Mouse (Mus musculus): Measurements from ENCODE around the gene Ankdd1a.

The Ankdd1a gene

DNA sequence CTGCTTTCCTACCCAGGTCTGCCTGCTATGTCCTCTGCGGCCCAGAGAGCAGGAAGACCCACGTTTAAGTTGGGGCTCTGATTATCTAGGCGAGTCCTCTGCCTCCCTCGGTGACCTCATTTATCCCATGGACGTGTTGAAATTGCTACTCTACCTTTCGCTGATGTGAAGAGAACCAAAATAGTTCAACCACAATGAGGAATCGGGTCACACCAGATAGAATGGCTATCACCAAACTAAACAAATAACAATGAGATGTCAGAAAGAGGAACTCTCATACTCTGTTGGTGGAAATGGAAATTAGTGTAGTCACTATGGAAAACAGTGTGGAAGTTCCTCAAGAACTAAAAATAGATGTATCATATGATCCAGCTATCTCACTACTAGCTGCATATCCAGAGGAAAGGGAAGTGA is 22.1 kb upstream of the Ankdd1a start:
- DNase-seq (ENCODE audit: low spot score in 2 of 2): no peak

DNA sequence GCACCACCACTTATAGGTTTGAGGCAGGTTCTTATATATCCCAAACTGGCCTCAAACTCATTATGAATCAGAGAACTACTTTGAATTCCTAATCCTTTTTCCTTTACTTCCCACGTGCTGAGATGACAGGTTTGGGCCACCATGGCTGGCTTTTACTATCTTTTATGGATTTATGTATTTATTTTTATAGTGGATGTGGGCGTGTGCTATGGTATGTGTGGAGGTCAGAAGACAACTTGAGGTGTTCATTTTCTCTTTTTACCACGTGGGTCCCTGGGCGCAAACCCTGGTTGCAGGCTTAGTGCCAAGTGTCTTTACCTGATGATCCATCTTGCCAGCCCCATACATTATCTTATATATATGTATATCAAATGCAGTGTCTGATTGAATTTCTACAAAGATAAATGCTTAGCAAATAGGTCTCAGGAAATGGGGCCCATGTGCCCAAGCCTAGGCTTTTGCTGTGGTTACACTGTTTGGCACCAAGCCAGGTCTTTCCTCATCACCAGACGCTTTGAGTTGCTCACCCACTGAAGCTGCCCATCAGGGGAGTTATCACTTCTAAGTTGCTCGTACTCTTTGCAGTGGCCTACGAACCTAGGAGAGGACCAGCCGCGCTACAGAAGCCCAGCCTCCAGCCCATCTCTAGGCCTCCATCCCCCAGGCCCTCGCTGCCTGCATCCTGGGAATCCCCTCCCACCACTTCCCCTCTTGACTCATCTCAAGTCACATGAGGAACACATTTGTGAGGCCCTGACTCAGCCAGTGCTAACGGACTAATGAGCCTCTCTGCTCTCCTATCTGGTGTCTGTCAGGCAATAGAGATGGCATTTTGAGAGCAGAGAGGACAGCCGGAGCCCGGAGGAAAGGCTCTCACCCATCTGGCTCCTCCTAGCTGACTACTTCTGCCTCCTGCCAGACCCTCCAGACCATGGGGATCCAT is 21.4 kb upstream of the Ankdd1a start:
- DNase-seq (ENCODE audit: low spot score in 2 of 2): peak; percentile 22 to 31

GRCm38 (mm10) chr9:65539697-65540096 is 19.7 kb upstream of the Ankdd1a start:
- DNase-seq (ENCODE audit: low spot score in 2 of 2): no peak

GRCm38 (mm10) chr9:65537901-65538630 is 18.1 kb upstream of the Ankdd1a start:
- no peak for DNase-seq (ENCODE audit: low spot score in 2 of 2)

DNA sequence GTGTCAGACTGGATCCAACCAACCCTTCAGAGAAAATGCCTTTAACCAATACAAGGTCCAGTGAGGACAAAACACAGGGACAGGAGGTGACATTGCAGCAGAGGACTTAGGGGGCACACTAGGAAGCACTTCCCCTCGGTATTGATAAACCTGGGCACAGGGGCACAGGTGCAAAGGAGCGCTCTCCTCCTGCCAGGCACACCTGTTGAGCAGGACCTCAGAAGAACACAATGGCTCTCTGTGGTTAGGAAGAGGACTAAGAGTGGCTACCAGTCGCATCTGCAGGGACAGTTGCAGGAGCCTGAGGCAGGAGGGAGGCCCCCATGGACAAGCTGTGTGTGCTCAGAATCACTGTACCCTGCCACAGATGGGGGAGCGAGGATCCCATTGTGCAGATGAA is 16.5 kb upstream of the Ankdd1a start:
- no peak for DNase-seq (ENCODE audit: low spot score in 2 of 2)

DNA sequence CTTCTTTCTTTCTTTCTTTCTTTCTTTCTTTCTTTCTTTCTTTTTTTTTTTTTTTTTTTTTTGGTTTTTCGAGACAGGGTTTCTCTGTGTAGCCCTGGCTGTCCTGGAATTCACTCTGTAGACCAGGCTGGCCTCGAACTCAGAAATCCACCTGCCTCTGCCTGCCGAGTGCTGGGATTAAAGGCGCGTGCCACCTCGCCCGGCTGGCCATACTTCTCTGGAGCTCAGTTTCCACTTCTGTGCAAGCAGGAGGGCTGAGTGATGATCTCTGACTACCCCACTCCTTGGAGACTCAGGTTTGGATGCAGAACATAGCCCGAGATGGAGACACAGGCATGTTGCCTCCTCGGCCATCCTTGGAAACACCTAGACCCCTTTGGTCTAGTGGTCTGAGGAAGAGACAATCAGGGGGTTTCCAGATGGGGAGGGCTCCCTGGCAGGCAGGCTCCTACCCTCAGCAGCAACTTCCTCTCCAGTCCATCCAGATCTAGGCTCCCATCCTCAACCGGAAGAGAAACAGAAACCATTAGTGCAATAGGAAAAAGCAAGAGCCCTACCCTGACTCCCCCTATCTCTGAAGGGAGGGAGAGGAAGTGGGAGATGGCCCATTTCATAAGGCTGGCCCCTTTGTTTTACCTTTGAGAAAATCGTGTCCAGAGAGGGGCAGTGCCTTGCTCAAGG is 15.9 kb upstream of the Ankdd1a start:
- no peak for DNase-seq (ENCODE audit: low spot score in 2 of 2)

DNA sequence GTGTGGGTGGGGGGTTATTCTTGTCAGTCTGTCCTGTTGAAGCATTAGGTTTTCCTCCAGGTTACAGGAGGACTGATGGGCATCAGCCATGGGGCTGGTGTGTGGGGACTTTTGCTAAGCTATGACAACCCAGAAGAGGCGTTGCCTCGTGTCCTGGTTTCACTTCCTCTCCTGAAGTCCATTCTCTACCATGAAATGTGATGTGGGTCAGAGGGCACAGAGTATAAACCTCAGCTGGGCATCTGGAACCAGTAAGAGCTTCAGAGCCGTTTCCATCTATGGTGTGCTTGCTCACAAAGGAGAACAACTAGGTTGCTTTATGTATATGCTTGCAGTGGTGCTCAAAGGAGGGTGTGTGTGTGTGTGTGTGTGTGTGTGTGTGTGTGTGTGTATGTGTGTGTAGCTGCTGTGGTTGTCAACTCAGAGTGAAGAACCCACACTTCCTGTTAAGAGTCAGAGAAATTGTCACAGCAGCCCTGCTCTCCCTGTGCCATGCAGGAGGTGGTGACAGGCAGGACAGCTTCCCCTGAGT is 15.3 kb upstream of the Ankdd1a start:
- no peak for DNase-seq (ENCODE audit: low spot score in 2 of 2)

DNA sequence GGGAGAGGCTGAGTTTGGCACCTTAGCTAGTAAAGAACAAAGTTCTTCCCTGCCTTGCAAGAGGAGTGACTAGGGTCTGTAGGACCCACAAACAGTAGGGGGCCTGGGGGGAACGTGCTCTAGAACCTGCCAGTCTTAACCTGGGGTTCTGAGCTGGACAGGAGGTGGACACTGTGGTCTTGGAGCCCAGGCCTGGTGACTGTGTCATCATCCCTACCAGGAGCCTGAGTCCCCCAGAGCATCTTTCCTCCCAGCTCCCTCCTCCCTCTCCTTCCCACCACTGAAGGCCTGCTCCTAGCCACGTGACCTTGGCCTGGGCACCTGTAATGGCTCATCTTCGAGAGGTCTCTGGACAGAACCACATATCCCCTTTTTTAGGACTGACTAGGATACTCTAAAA is 14.1 kb upstream of the Ankdd1a start:
- no peak for DNase-seq (ENCODE audit: low spot score in 2 of 2)

DNA sequence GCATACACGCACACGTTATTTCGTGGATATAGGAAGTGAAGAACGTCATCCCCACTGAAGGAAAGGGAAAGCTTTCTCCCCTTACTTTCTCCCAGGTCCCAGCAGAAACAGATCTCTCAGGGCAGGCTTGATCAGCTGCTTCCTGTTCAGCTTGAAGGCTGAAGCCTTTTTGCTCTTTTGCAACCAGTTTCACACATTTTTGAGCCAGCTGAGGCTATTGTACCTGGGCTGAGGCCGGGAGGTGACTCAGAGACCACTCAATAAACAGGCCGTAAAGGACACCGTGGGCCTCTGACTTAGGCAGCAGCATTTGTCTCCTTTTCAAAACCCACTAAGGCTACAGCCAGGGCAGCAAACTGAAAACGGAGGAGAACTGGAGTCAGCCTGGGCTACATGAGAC is 13.0 kb upstream of the Ankdd1a start:
- no peak for DNase-seq (ENCODE audit: low spot score in 2 of 2)

- no peak for DNase-seq (ENCODE audit: low spot score in 2 of 2)
Measured at GRCm38 (mm10) chr9:65531283-65531682, 11.3 kb upstream of the Ankdd1a start.

GRCm38 (mm10) chr9:65529659-65530058 is 9.7 kb upstream of the Ankdd1a start:
- DNase-seq (ENCODE audit: low spot score in 2 of 2): no peak

DNA sequence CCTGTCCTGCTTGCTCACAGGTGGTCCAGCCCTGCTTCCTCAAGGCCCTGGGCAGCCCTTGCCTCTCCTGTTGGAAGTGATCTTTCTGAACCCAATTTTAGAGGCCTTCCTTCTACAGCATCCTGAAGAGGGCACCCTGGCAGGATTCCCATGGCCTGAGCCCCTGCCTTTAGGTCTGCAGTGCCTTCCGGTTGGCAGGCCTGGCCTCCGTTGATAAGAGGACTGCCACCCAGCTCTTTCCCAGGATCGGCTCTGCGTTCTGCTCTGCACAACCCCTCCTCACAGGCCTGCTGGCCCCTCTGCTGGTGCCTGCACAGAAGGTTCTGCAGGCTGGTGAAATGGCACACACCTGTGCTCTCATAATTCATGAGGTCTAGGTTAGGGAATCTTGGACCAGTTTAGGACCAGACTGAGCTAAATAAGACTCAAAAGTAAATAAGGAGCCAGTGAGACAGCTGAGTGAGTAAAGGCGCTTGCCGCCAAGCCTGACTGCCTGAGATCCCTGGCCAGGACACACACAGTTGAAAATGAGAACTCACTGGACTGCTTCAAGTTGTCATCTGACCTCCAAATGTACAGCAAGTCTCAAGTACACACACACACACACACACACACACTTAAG is 8.5 kb upstream of the Ankdd1a start:
- DNase-seq (ENCODE audit: low spot score in 2 of 2): no peak

DNA sequence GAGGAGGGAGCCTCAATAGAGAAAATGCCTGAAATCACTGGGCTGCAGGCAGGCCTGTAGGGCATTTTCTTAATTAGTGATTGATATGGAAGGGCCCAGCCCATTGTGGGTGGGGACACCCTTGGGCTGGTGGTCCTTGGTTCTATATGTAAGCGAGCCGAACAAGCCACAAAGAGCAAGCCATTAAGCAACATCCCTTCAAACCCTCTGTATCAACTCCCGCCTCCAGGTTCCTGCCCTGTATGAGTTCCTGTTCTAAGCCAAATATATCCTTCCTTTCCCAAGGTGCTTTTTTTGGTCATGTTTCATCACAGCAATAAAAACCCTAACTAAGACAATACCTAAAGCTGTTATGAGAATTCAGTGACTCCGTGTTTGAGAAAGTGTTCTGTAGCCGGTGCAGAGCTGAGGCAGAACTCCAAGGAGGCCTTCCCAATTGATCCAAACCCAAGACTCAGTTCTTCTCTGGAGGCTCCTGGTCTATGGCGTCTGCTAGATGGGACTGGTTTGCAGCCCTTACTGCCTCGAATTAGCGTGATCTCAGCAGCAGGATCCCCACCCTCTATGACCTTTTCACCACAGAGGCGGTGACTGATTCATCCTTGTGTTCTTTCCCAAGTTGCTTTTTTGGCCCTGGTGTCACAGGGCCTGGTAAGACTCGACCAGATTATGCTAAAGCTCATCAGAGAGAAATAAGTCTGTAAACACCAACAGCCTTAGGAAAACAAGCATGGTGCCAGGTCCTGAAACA is 5.6 kb upstream of the Ankdd1a start:
- DNase-seq (ENCODE audit: low spot score in 2 of 2): no peak

DNA sequence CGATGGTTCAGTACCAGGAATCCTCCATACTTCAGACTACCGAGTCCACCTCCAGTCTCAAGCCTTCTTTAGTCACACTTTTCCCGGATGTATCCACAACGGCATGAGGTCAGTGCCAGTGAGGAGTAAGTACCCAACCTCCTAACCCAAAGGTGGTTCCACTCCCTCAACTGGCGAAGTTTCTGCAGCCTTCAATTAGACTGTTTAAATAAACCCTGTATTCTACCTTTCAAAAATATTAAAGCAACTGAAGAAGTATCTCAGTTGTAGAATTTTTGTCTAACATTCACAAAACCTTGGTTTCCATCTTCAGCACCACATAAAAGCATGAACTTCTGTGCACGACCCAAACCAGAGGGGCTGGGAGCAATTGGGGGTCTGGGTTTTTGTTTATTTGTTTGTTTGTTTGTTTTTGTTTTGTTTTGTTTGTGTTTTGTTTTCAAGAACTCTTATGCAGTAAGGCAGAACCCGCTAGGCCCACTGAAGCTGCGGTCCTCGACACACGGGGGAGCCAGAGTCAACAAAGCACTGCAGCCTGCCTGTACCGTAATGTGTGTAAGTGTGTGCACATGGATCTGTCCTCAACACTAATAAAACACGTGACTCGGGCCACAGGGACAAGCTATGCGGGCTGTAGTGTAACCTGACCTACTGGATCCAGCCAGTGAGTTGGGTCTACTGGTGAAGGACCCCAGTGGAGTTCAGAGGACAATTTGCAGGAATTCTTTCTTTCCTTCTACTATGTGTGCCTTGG is 3.8 kb upstream of the Ankdd1a start:
- DNase-seq (ENCODE audit: low spot score in 2 of 2): peak; percentile 83 to 90

- DNase-seq (ENCODE audit: low spot score in 2 of 2): peak in 1 of 2 experiments; percentile 37
Measured at GRCm38 (mm10) chr9:65520505-65520876, 498 bp upstream of the Ankdd1a start.

GRCm38 (mm10) chr9:65514851-65515261 is 5.1 kb downstream of the Ankdd1a start:
- DNase-seq (ENCODE audit: low spot score in 2 of 2): no peak

GRCm38 (mm10) chr9:65514431-65514830 is 5.6 kb downstream of the Ankdd1a start:
- DNase-seq (ENCODE audit: low spot score in 2 of 2): no peak

DNA sequence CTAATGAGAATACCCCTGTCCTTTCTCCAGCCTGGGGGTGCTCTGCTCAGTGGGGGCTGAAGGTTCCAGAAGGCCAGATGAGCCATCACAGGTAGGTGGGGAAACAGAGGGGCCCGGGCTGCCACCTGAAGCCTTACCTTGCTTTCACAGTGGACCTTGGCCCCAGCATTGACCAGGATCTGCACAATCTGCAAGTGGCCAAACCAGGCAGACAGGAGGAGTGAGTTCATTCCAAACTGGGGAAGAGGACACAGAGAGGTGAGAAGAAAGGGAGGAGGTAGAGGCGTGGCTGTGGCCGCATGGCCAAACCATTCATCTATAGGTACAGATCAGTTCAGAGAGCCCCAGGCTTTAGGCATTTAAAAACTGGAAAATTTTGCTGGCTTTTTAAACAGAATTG is 7.5 kb downstream of the Ankdd1a start:
- no peak for DNase-seq (ENCODE audit: low spot score in 2 of 2)

- DNase-seq (ENCODE audit: low spot score in 2 of 2): no peak
Measured at GRCm38 (mm10) chr9:65508449-65508848, 11.5 kb downstream of the Ankdd1a start.
